Mouse (Mus musculus) thymus, adult 18-20 months (tissue): ENCODE results near the gene Stat5b.

Experiments
- DNase-seq, 2 experiments: peaks; one replicate each; pipeline ENCODE4 v3.0.0; 2022; ENCODE audit warnings: mixed read lengths in 2 of 2

Stat5b gene

GRCm38 (mm10) chr11:100761547-100762045 lies 88.9 kb downstream of the Stat5b start:
- peak; percentile 53 to 55 for DNase-seq

DNA sequence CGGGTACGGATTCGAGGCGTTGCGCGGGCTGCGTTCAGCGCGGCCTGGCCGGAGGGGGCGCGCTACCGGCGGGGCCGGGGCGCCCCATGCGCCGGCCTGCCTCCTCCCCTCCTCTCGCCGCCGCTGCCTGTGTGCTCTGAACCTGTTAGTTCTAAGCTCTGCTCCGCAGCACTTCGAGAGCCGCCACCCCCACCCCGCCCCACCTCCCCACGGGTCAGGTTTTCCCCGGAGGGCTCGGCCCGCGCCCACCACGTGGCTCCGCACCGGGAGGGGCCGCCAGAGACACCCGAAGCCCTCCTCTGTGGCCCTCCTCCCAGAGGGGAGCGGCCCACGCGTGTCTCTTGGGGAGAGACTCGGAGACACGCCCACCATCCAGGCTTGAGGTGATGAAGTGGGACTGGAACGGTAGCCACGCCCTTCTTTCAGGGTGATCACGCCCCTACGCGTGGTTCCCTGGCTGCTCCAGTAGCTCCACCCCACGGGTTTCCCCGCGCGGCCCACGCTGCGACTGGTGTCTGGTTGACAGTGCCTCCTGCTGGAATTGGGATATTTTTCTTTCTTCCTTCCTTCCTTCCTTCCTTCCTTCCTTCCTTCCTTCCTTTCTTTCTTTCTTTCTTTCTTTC lies 90.8 kb downstream of the Stat5b start, which contains the start of gene Kcnh4:
Gene Kcnh4 (minus strand): TSS at position 332 of the 623 bp plus-strand sequence.
- DNase-seq = peak; percentile 62 to 78

- no peak for DNase-seq
These were observed 91.6 kb downstream of the Stat5b start for GRCm38 (mm10) chr11:100758707-100759610.

DNA sequence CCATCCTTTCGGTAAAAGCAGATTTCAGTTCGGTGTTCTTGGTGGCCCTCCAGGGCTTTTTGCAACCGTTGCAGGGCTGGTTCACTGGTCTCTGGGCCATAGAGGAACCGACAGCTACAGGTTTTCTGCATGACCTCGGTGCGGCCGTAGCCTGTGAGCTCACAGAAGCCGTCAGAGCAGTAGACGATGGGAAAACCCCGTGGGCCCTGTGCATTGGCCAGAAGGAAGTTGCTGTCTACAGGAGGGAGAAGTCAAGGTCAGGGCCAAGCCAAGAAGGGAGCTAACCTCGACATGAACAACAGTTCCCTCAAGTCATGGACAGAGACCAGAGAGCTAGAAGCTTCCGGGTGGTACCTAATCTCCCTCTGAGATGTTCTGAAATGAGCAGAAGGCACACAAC lies 93.0 kb downstream of the Stat5b start:
- no peak for DNase-seq

DNA sequence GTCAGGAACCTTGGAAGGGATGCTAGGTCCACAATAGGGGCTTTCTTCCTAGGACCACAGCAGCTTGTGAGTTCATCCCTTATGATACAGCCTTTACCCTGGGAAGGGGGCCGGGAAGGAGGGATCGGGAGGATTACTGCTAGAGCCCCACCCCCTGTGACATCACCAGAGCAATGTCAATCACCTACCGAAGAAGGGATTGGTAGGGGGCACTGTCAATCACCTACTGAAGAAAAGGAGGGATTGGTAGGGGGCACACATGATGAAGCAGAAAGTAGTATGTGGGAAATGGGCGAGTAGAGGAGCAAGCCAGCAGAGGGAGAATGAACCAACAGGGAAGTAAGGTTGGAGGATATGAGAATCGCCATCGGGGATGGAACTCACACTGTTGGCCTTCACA lies 94.0 kb downstream of the Stat5b start:
- DNase-seq = no peak

GRCm38 (mm10) chr11:100754693-100755057 lies 95.8 kb downstream of the Stat5b start:
- no peak for DNase-seq

- no peak for DNase-seq
These were observed 96.4 kb downstream of the Stat5b start for GRCm38 (mm10) chr11:100754021-100754692.

- no peak for DNase-seq
These were observed 98.2 kb downstream of the Stat5b start for GRCm38 (mm10) chr11:100752294-100752693.

DNA sequence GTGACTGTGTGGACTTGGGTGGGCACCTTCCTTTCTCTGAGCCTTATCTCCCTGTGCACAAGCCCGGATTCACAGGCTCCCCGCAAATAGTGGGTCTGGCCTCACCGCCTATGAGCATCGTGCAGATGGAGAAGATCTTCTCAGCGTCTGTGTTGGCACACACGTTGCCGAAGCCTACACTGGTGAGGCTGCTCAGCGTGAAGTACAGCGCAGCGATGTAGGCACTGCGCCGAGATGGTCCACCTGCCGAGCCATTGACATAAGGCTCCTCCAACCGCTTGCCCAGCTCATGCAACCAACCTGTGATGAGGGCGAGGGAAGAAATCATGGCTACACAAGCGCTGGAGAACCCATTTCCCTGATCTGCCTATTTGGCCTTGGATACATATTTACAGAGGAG lies 100.4 kb downstream of the Stat5b start:
- no peak for DNase-seq

DNA sequence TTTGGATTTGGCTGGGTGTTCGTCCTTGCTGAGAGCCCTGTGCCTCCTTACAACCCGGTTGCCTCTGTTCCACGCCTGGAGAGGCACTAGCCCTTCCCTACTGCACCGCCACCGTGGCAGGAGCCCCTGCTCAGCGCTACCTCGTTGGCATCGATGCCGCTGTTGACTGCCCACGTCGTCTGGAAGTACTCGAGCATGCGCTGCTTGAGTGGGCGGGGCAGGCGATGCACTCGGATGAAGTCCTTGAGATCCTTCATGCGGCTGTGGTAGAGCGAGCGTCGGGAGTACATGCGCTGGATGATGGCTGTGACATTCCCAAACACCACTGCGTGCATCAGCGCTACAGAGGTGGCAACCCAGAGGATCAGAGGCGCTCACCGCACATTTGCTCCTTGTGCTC lies 101.1 kb downstream of the Stat5b start:
- no peak for DNase-seq

GRCm38 (mm10) chr11:100748620-100749019 lies 101.9 kb downstream of the Stat5b start:
- DNase-seq = no peak

GRCm38 (mm10) chr11:100747114-100747513 lies 103.4 kb downstream of the Stat5b start:
- no peak for DNase-seq

DNA sequence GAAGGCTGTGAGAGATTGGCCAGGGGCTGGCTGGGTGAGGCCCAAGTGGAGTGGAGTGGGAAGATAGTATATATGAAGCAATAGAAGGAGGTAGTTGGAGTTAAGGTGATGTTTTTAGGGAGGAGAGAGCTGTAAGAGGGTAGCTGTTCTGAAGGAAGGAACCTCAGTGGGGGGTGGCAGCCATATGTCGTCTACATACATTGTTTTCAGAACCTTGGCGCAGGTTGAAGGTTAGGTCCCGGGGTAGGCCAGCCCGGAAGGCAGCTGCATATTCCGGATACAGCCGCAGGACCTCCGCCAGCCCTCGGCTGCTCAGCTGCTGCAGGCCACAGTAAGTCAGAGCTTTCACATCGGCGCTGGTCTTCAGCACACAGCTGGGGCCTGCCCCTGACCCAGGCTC lies 104.0 kb downstream of the Stat5b start:
- no peak for DNase-seq

- DNase-seq = no peak
These were observed 105.4 kb downstream of the Stat5b start for GRCm38 (mm10) chr11:100745085-100745484.

DNA sequence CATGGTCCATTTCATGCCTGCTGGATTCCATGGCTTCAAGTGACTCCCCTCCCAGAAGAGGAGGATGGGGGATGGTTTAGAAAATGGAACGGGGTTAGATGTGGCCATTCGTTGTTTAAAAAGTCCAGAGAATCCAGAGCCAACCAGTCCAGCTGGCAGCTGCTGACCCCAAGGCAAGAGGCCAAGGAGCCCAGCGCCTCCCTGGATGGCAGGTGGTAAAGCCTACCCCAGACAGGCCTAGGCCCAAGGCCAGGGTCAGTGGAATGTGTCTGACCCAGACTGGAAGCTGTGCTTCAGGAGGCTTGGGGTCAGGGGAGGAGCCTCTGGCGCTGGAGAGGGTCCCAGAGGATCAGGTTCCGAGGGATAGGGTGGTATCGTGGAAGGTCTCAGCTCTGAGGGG lies 109.2 kb downstream of the Stat5b start:
- DNase-seq = no peak

- DNase-seq = no peak
These were observed 111.8 kb downstream of the Stat5b start for GRCm38 (mm10) chr11:100738749-100739148.

- DNase-seq = peak; percentile 99
These were observed 112.4 kb downstream of the Stat5b start, which contains the start of gene Rab5c for GRCm38 (mm10) chr11:100738066-100738604. TSS of gene Rab5c (minus strand) at chr11:100738215.

GRCm38 (mm10) chr11:100737105-100737733 lies 113.3 kb downstream of the Stat5b start:
- no peak for DNase-seq

DNA sequence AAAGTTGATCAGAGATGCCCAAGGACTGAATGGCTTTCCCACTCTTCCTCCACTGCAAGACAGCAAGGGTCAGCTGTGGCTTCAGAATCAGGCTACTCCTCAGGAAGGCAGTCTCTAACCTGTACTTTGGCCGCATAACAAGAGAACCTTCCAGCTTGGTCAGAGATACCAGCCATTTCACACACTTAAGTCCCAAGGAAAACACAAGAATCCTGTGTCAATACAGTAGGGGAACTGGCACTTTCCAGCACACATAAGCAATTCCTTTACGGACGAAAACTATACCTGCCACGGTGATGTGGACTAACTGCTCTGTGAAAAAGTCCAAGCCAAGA lies 113.8 kb downstream of the Stat5b start:
- DNase-seq = no peak

- DNase-seq = peak in 1 of 2 experiments; percentile 12
These were observed 114.4 kb downstream of the Stat5b start for GRCm38 (mm10) chr11:100735954-100736745.

DNA sequence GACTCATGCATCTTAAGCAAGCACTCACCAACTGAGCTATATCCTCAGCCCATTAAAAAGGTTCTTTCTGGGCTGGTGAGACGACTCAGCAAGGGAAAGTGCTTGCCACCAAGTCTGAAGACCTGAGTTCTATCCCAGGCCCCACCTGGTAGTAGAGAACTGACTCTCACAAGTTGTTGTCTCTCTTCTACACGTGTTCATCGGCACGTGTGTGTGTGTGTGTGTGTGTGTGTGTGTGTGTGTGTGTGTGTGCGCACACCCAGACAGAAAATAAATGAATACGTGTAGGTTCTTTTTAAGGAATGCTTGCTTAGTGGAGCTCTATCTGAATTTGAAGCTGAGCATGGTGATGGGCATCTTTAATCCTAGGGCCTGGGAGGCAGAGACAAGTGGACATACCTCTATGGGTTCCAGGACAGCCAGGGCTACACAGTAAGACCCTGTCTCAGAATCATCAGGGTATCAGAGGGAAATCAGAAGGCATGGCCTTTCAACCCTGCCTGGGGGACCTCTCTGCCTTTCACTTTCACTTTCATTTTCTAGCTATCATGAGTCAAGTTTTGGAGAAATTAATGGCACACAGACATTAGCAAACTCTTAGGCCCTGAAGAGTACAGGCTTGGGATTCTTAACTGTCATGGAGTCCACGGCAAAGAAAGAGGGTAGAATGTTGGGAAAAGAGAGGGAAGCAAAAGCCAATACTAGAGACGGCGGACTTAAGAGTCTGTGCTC lies 115.2 kb downstream of the Stat5b start:
- DNase-seq = no peak
